Mouse (Mus musculus) C2C12 (cell line): ENCODE data around the gene Bcas3. TPM values are rescaled to one million over a fixed set of nuclear protein-coding genes. Genes with fewer than 3 reads are reported as not detected.

Experiments used
- H3K27me3 ChIP-seq: one replicate; pipeline ENCODE4 v1.6.1; 2011; ENCODE audit not compliant: control insufficient read depth, insufficient read depth, insufficient read length
- H3K36me3 ChIP-seq: one replicate; pipeline ENCODE4 v1.6.1; 2011; ENCODE audit not compliant: control insufficient read depth, insufficient read depth
- H3K4me3 ChIP-seq: one replicate; pipeline ENCODE4 v1.5.1; 2011; ENCODE audit warnings: mild to moderate bottlenecking, control low read depth; ENCODE audit not compliant: poor library complexity, insufficient read depth, severe bottlenecking
- H3K79me2 ChIP-seq: one replicate; pipeline ENCODE4 v1.6.1; 2011; ENCODE audit not compliant: control insufficient read depth, insufficient read depth
- H3K79me3 ChIP-seq: one replicate; pipeline ENCODE4 v1.6.1; 2011; ENCODE audit warnings: low read depth, control low read depth
- H3ac ChIP-seq: one replicate; pipeline ENCODE3; 2011; ENCODE audit warnings: low read depth; ENCODE audit not compliant: control insufficient read depth, insufficient read length
- CEBPB ChIP-seq: IDR thresholded peaks from one replicate; pipeline ENCODE4 v1.6.1; 2011; ENCODE audit warnings: low read depth, mild to moderate bottlenecking, control low read depth, moderate library complexity
- CTCF ChIP-seq: IDR thresholded peaks from one replicate; pipeline ENCODE4 v1.5.1; 2011; ENCODE audit not compliant: control insufficient read depth, insufficient read depth, insufficient read length
- FOSL1 ChIP-seq: IDR thresholded peaks from one replicate; pipeline ENCODE4 v1.8.0; 2011; ENCODE audit warnings: mild to moderate bottlenecking, low read length; ENCODE audit not compliant: poor library complexity, insufficient read depth, severe bottlenecking
- MAX ChIP-seq: IDR thresholded peaks from one replicate; pipeline ENCODE4 v1.6.1; 2011; ENCODE audit warnings: mild to moderate bottlenecking, control low read depth
- MYOD1 ChIP-seq: IDR thresholded peaks from one replicate; pipeline ENCODE4 v1.6.1; 2011; ENCODE audit warnings: low read depth; ENCODE audit not compliant: control insufficient read depth, insufficient read length
- MYOG ChIP-seq: IDR thresholded peaks from one replicate; pipeline ENCODE4 v1.6.1; 2011; ENCODE audit not compliant: control insufficient read depth, insufficient read length; ENCODE audit errors: extremely low read depth
- USF1 ChIP-seq: IDR thresholded peaks from one replicate; pipeline ENCODE4 v1.6.1; 2011; ENCODE audit warnings: low read depth, mild to moderate bottlenecking, control low read depth, moderate library complexity
- polyA plus RNA-seq: library from polyadenylated mRNA; unstranded; fragments of >200 nt; fragmentation: generic; extraction: Trizol; gene quantifications from one replicate; pipeline ENCODE4 v1.2.1, GENCODE M21; 2012; ENCODE audit warnings: missing spikeins

Bcas3 gene
- polyA plus RNA-seq, 1 experiment = 11.1 TPM

- TF ChIP-seq MAX = no peak
- TF ChIP-seq CTCF = no peak
- Histone ChIP-seq H3K79me2 (no peaks in the 10 kb centered on the region), H3K4me3 (no peak overlapping the region), H3K27me3 (no peaks in the 10 kb centered on the region), H3K36me3 (no peaks in the 10 kb centered on the region), H3ac (no peak overlapping the region), H3K79me3 (no peaks in the 10 kb centered on the region)
Measured at GRCm38 (mm10) chr11:85644027-85644747, 291.2 kb downstream of the Bcas3 start.

- H3K27me3 ChIP-seq = no peaks in the 10 kb centered on the region
- no peak overlapping the region for H3ac ChIP-seq
- TF ChIP-seq CEBPB (no peak), USF1 (no peak), CTCF (no peak), FOSL1 (no peak), MYOD1 (no peak), MAX (no peak), MYOG (no peak)
- no peak overlapping the region for H3K4me3 ChIP-seq
- H3K79me2 ChIP-seq = no peaks in the 10 kb centered on the region
- H3K36me3 ChIP-seq = no peaks in the 10 kb centered on the region
- H3K79me3 ChIP-seq = no peaks in the 10 kb centered on the region
Measured at GRCm38 (mm10) chr11:85644748-85645060, 291.7 kb downstream of the Bcas3 start.

GRCm38 (mm10) chr11:85645152-85645835 lies 292.3 kb downstream of the Bcas3 start:
- no peak overlapping the region for H3K4me3 ChIP-seq
- no peaks in the 10 kb centered on the region for H3K27me3 ChIP-seq
- H3K36me3 ChIP-seq = no peaks in the 10 kb centered on the region
- H3ac ChIP-seq = no peak overlapping the region
- TF ChIP-seq MYOD1 (no peak), MYOG (no peak), MAX (no peak), FOSL1 (no peak), CEBPB (no peak), USF1 (no peak), CTCF (no peak)
- H3K79me3 ChIP-seq = no peaks in the 10 kb centered on the region
- no peaks in the 10 kb centered on the region for H3K79me2 ChIP-seq

- H3K36me3 ChIP-seq = no peaks in the 10 kb centered on the region
- no peaks in the 10 kb centered on the region for H3K79me2 ChIP-seq
- no peak overlapping the region for H3K4me3 ChIP-seq
- no peak for TF ChIP-seq CTCF
- TF ChIP-seq MYOG = no peak
- TF ChIP-seq MAX = no peak
- TF ChIP-seq MYOD1 = no peak
- TF ChIP-seq USF1 = no peak
- TF ChIP-seq FOSL1 = no peak
- no peak for TF ChIP-seq CEBPB
- no peaks in the 10 kb centered on the region for H3K79me3 ChIP-seq
- no peak overlapping the region for H3ac ChIP-seq
- no peaks in the 10 kb centered on the region for H3K27me3 ChIP-seq
Measured at GRCm38 (mm10) chr11:85648893-85649292, 295.9 kb downstream of the Bcas3 start.

- TF ChIP-seq MAX = no peak
- TF ChIP-seq FOSL1 = no peak
- no peak for TF ChIP-seq CEBPB
- TF ChIP-seq USF1 = no peak
- TF ChIP-seq CTCF = no peak
- TF ChIP-seq MYOD1 = no peak
- TF ChIP-seq MYOG = no peak
Measured at GRCm38 (mm10) chr11:85649373-85649772, 296.4 kb downstream of the Bcas3 start.

More at GRCm38 (mm10) chr11:85649373-85649772, 296.4 kb downstream of the Bcas3 start:
- Histone ChIP-seq H3K79me2 (no peaks in the 10 kb centered on the region), H3K4me3 (no peak overlapping the region), H3ac (no peak overlapping the region), H3K27me3 (no peaks in the 10 kb centered on the region), H3K79me3 (no peaks in the 10 kb centered on the region), H3K36me3 (no peaks in the 10 kb centered on the region)
